Mouse (Mus musculus) kidney, embryonic 14.5 days (tissue): ENCODE results near the gene Cdk5rap2. TPM values are rescaled to one million over a fixed set of nuclear protein-coding genes. Genes with fewer than 3 reads are reported as not detected.

Experiments
- ATAC-seq: fragments of 200-750 bp; cut with Nextera tagmentation; 2 replicates; pipeline ENCODE4 v1.8.0; 2017; ENCODE audit warnings: moderate number of reproducible peaks, mild to moderate bottlenecking, moderate TSS enrichment, moderate library complexity; ENCODE audit not compliant: low FRiP score, low TSS enrichment
- H3K27ac ChIP-seq: fragments of 300-500 bp; sonication (generic); 2 replicates; pipeline ENCODE4 v1.5.1; 2014; ENCODE audit warnings: low read depth, mild to moderate bottlenecking, low read length, moderate library complexity, mixed read lengths
- H3K27me3 ChIP-seq: fragments of 300-500 bp; sonication (generic); 2 replicates; pipeline ENCODE4 v1.6.1; 2014; ENCODE audit warnings: mild to moderate bottlenecking, low read length; ENCODE audit not compliant: control insufficient read depth, insufficient read depth
- H3K36me3 ChIP-seq: fragments of 300-500 bp; sonication (generic); 2 replicates; pipeline ENCODE4 v1.6.1; 2014; ENCODE audit warnings: low read length, mixed read lengths; ENCODE audit not compliant: control insufficient read depth, insufficient read depth
- H3K4me1 ChIP-seq: fragments of 300-500 bp; sonication (generic); 2 replicates; pipeline ENCODE4 v1.6.1; 2014; ENCODE audit warnings: low read length, mixed read lengths; ENCODE audit not compliant: control insufficient read depth, insufficient read depth
- H3K4me2 ChIP-seq: fragments of 300-500 bp; sonication (generic); replicated peaks from 2 replicates; pipeline ENCODE4 v1.6.1; 2014; ENCODE audit warnings: low read depth, mild to moderate bottlenecking, low read length
- H3K4me3 ChIP-seq: fragments of 300-500 bp; sonication (generic); 2 replicates; pipeline ENCODE4 v1.5.1; 2014; ENCODE audit warnings: mild to moderate bottlenecking, low read length
- H3K9ac ChIP-seq: fragments of 300-500 bp; sonication (generic); 2 replicates; pipeline ENCODE4 v1.6.1; 2014; ENCODE audit warnings: low read depth, mild to moderate bottlenecking, low read length, moderate library complexity
- H3K9me3 ChIP-seq: fragments of 300-500 bp; sonication (generic); 2 replicates; pipeline ENCODE4 v1.6.1; 2016; ENCODE audit warnings: low read length; ENCODE audit not compliant: control insufficient read depth
- WGBS: fragments of 180-500 bp; shearing (Covaris S2); extraction: QIAGEN DNeasy Blood & Tissue Kit; methylation state at CpG from one replicate; pipeline ENCODE4 v1.1.7; 2014; 5-methylcytosine and 5-hydroxymethylcytosine counted together
- polyA plus RNA-seq: library from polyadenylated mRNA; unstranded; fragments of >200 nt; fragmentation: Nextera tagmentation; extraction: Ambion mirVana; gene quantifications from 2 replicates; pipeline ENCODE4 v1.2.1, GENCODE M21; 2014

Gene Cdk5rap2
- polyA plus RNA-seq, 1 experiment from 2014 or later, result 22.2 TPM

- Histone ChIP-seq H3K36me3 (peaks cover 43% of the 10 kb centered on the region), H3K4me1 (no peaks in the 10 kb centered on the region), H3K9me3 (no peaks in the 10 kb centered on the region), H3K4me3 (no peak overlapping the region), H3K9ac (no peak overlapping the region), H3K27me3 (no peaks in the 10 kb centered on the region), H3K27ac (no peak overlapping the region), H3K4me2 (no peak overlapping the region)
- 88% methylated on average over 5 of the region's 5 CpGs for WGBS
- no peak for ATAC-seq
These were observed 10.8 kb downstream of the Cdk5rap2 start for GRCm38 (mm10) chr4:70399476-70399875.

GRCm38 (mm10) chr4:70399074-70399473 lies 11.2 kb downstream of the Cdk5rap2 start:
- 96% methylated on average over 2 of the region's 2 CpGs for WGBS
- no peaks in the 10 kb centered on the region for H3K4me1 ChIP-seq
- H3K36me3 ChIP-seq, result peaks cover 43% of the 10 kb centered on the region

GRCm38 (mm10) chr4:70398088-70398487 lies 12.2 kb downstream of the Cdk5rap2 start:
- no peaks in the 10 kb centered on the region for H3K9me3 ChIP-seq
- no peak for ATAC-seq
- no peak overlapping the region for H3K4me3 ChIP-seq
- no peak overlapping the region for H3K9ac ChIP-seq
- WGBS, result 80% methylated on average over 4 of the region's 4 CpGs
- no peak overlapping the region for H3K27ac ChIP-seq
- H3K27me3 ChIP-seq, result no peaks in the 10 kb centered on the region
- H3K36me3 ChIP-seq, result peaks cover 37% of the 10 kb centered on the region
- H3K4me2 ChIP-seq, result no peak overlapping the region
- H3K4me1 ChIP-seq, result no peaks in the 10 kb centered on the region

More at GRCm38 (mm10) chr4:70399074-70399473, 11.2 kb downstream of the Cdk5rap2 start:
- Histone ChIP-seq H3K4me2 (no peak overlapping the region), H3K27ac (no peak overlapping the region), H3K4me3 (no peak overlapping the region), H3K27me3 (no peaks in the 10 kb centered on the region), H3K9ac (no peak overlapping the region), H3K9me3 (no peaks in the 10 kb centered on the region)
- no peak for ATAC-seq

GRCm38 (mm10) chr4:70396701-70397100 lies 13.5 kb downstream of the Cdk5rap2 start:
- Histone ChIP-seq H3K4me2 (no peak overlapping the region), H3K9ac (no peak overlapping the region), H3K4me3 (no peak overlapping the region), H3K9me3 (no peaks in the 10 kb centered on the region), H3K36me3 (peaks cover 25% of the 10 kb centered on the region; the same call in 1 of the 2 replicates), H3K27me3 (no peaks in the 10 kb centered on the region), H3K27ac (no peak overlapping the region), H3K4me1 (no peaks in the 10 kb centered on the region)
- 85% methylated on average over 5 of the region's 5 CpGs for WGBS
- no peak for ATAC-seq

GRCm38 (mm10) chr4:70394736-70395135 lies 15.5 kb downstream of the Cdk5rap2 start:
- H3K36me3 ChIP-seq, result peaks cover 7% of the 10 kb centered on the region; the same call in 1 of the 2 replicates
- no peak overlapping the region for H3K27ac ChIP-seq
- H3K4me3 ChIP-seq, result no peak overlapping the region
- H3K9me3 ChIP-seq, result no peaks in the 10 kb centered on the region
- no peaks in the 10 kb centered on the region for H3K4me1 ChIP-seq
- H3K9ac ChIP-seq, result no peak overlapping the region
- H3K27me3 ChIP-seq, result no peaks in the 10 kb centered on the region
- no peak for ATAC-seq
- 91% methylated on average over 2 of the region's 2 CpGs for WGBS
- no peak overlapping the region for H3K4me2 ChIP-seq

- Histone ChIP-seq H3K4me3 (no peak overlapping the region), H3K4me2 (no peak overlapping the region), H3K36me3 (peaks cover 2% of the 10 kb centered on the region; the same call in 1 of the 2 replicates), H3K27ac (no peak overlapping the region), H3K9ac (no peak overlapping the region), H3K9me3 (no peaks in the 10 kb centered on the region), H3K27me3 (no peaks in the 10 kb centered on the region), H3K4me1 (no peaks in the 10 kb centered on the region)
- ATAC-seq, result no peak
- whole genome bisulfite sequencing, result 84% methylated on average over 11 of the region's 11 CpGs
These were observed 18.4 kb downstream of the Cdk5rap2 start for GRCm38 (mm10) chr4:70391760-70392372.

GRCm38 (mm10) chr4:70391073-70391472 lies 19.2 kb downstream of the Cdk5rap2 start:
- no peaks in the 10 kb centered on the region for H3K4me1 ChIP-seq
- WGBS, result 93% methylated on average over 9 of the region's 9 CpGs
- H3K4me2 ChIP-seq, result no peak overlapping the region
- no peak overlapping the region for H3K27ac ChIP-seq
- H3K9ac ChIP-seq, result no peak overlapping the region
- no peak overlapping the region for H3K4me3 ChIP-seq
- no peak for ATAC-seq
- H3K9me3 ChIP-seq, result no peaks in the 10 kb centered on the region
- H3K27me3 ChIP-seq, result no peaks in the 10 kb centered on the region
- H3K36me3 ChIP-seq, result peaks cover 2% of the 10 kb centered on the region; the same call in 1 of the 2 replicates

- Histone ChIP-seq H3K4me1 (no peaks in the 10 kb centered on the region), H3K27ac (no peak overlapping the region), H3K9ac (no peak overlapping the region), H3K36me3 (no peaks in the 10 kb centered on the region; the same call in 1 of the 2 replicates), H3K4me3 (no peak overlapping the region), H3K4me2 (no peak overlapping the region), H3K27me3 (no peaks in the 10 kb centered on the region), H3K9me3 (no peaks in the 10 kb centered on the region)
- no peak for ATAC-seq
- WGBS, result 91% methylated on average over 5 of the region's 5 CpGs
These were observed 24.0 kb downstream of the Cdk5rap2 start for GRCm38 (mm10) chr4:70386206-70386605.

GRCm38 (mm10) chr4:70377359-70377758 lies 32.9 kb downstream of the Cdk5rap2 start:
- no peak overlapping the region for H3K4me2 ChIP-seq
- H3K36me3 ChIP-seq, result no peaks in the 10 kb centered on the region
- H3K4me3 ChIP-seq, result no peak overlapping the region
- H3K9me3 ChIP-seq, result no peaks in the 10 kb centered on the region
- H3K27ac ChIP-seq, result no peak overlapping the region
- ATAC-seq, result no peak
- no peaks in the 10 kb centered on the region for H3K27me3 ChIP-seq
- H3K9ac ChIP-seq, result no peak overlapping the region
- no peaks in the 10 kb centered on the region for H3K4me1 ChIP-seq
- WGBS, result 87% methylated on average over 4 of the region's 4 CpGs
